Mouse (Mus musculus) effector memory CD4-positive, alpha-beta T cell, adult 5 months (primary cell): Measurements from ENCODE around the gene Tmem52. TPM values are rescaled to one million over a fixed set of nuclear protein-coding genes. Genes with fewer than 3 reads are reported as not detected.

Experiments used
- polyA plus RNA-seq: library from polyadenylated mRNA; unstranded; fragments of 100-300 nt; shearing (Covaris generic); gene quantifications from one replicate; pipeline ENCODE4 v1.2.1, GENCODE M21; 2017

Tmem52 gene
- polyA plus RNA-seq: not detected

DNA sequence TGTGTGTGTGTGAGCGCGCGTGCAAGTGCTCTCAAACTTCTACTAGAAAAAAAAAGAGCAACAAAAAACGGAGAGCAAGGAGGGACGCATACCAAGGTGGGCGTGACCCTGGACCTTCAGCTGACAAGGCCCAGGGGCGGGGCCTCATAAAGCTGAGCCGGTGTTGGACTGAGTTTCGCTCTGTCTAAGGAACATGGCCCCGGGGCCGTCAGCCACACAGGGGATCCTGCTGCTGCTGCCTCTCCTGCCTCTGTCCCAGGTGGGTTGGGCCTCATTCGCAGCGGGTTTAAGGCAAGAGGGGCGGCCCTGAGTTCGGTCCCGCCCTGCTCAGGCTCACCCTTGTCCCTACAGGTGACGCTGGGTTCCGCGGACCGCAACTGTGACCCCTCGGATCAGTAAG, at the start of gene Tmem52:
Gene Tmem52, plus strand, starts transcription at position 163 of the 400 bp plus-strand sequence.

DNA sequence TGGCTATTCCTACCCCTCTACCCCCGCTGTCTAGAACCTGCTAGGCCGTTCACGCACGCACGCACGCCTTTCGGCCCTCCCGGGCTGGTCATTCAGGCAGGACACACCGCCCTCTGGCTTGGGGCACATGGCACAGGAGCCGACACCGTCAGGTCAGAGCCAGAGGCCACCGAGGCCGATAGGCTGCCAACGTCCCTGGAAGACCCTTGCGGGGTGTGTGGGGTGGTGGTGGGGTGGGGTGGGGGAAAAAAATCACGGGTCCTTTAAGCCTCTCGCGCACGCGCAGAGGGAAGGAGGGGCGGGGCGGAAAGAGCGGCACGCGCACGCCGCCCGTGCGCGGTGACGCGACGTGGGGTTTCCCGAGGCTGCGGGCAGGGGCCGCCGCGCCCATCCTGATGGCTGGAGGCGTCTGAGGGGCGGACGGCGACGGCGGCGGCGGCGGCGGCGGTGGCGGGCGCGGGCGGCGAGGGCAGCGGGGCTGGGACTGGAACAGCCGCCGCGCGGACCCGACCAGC, 22.1 kb downstream of the Tmem52 start, which contains the start of gene Gnb1:
Gene Gnb1, plus strand, starts transcription at position 372 of the 515 bp plus-strand sequence.

Other genes with a start within 250 kb of the Tmem52 start
- 136 TPM for gene Ski, start 246.5 kb upstream of the Tmem52 start, polyA plus RNA-seq
- 51.6 TPM for gene Faap20, start 219.3 kb upstream of the Tmem52 start, polyA plus RNA-seq
- gene Prkcz, start 107.8 kb upstream of the Tmem52 start, polyA plus RNA-seq: 30.7 TPM
- gene Gabrd, start 71.0 kb upstream of the Tmem52 start, polyA plus RNA-seq: 0.32 TPM
- gene Cfap74, start 59.9 kb upstream of the Tmem52 start, polyA plus RNA-seq: 3.9 TPM
- 438 TPM for gene Gnb1, start 22.2 kb downstream of the Tmem52 start, polyA plus RNA-seq
- 98.5 TPM for gene Nadk, start 93.3 kb downstream of the Tmem52 start, polyA plus RNA-seq
- 25.6 TPM for gene Slc35e2, start 132.3 kb downstream of the Tmem52 start, polyA plus RNA-seq
- 793 TPM for gene Cdk11b, start 155.7 kb downstream of the Tmem52 start, polyA plus RNA-seq
- gene Gm10563, start 176.3 kb downstream of the Tmem52 start, polyA plus RNA-seq: not detected
- gene Mmp23, start 184.3 kb downstream of the Tmem52 start, polyA plus RNA-seq: not detected
- 48.6 TPM for gene Mib2, start 200.1 kb downstream of the Tmem52 start, polyA plus RNA-seq
- gene Fndc10, start 225.2 kb downstream of the Tmem52 start, polyA plus RNA-seq: 11.6 TPM
- 83.3 TPM for gene Ssu72, start 235.7 kb downstream of the Tmem52 start, polyA plus RNA-seq